Mouse (Mus musculus) E14TG2a.4 (cell line): ENCODE measurements around the gene Scpep1.

Experiments used
- CTCF ChIP-seq: conservative IDR thresholded peaks from 2 replicates; pipeline ENCODE4 v1.5.1; 2014; ENCODE audit warnings: low read length
- NANOG ChIP-seq: IDR thresholded peaks from 2 replicates; pipeline ENCODE4 v1.6.1; 2014; ENCODE audit warnings: borderline replicate concordance, low read length, mixed read lengths
- POU5F1 ChIP-seq: IDR thresholded peaks from 2 replicates; pipeline ENCODE4 v1.6.1; 2014; ENCODE audit warnings: low read length, borderline replicate concordance

DNA sequence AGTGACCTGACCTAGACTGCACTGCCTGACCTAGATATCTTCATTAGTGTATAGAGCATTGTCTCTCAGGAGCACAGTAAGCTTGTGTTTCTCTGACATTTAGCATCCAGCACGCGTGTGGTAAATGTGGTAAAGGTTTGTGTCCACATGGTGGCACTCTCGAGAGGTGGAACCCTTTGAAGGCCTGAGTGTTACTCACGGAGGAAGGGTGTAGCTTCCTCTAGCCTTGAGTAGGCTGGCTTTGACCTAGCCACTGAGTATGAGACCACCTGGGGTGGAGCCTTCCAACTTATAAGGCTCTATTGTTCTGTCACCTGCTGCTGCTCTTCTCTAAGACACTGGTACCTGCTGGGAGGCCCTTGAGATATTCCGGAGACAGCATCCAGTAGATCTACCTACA, 38.4 kb upstream of the Scpep1 start:
- peak; percentile 37 for TF ChIP-seq CTCF
- peak; percentile 76 for TF ChIP-seq NANOG
- TF ChIP-seq POU5F1, result no peak
